Mouse (Mus musculus) heart, embryonic 12.5 days (tissue): Measurements from ENCODE around the gene Taf13. TPM values are rescaled to one million over a fixed set of nuclear protein-coding genes. Genes with fewer than 3 reads are reported as not detected.
A peak's percentile ranks its signal among the peaks of the same experiment; 100 is the strongest.
"Not testable (repeated sequence)": the region's sequence is repeated elsewhere in the genome, so short reads cannot be mapped to it uniquely, and the experiment has no call there.

Experiments
- ATAC-seq: fragments of 200-750 bp; cut with Nextera tagmentation; 2 replicates; pipeline ENCODE4 v1.8.0; 2017; ENCODE audit warnings: moderate TSS enrichment, moderate library complexity; ENCODE audit not compliant: insufficient number of reproducible peaks, low FRiP score
- H3K27ac ChIP-seq: fragments of 300-500 bp; sonication (generic); 2 replicates; pipeline ENCODE4 v1.5.1; 2016; ENCODE audit warnings: mild to moderate bottlenecking, moderate library complexity; ENCODE audit not compliant: poor library complexity, severe bottlenecking
- H3K27me3 ChIP-seq: fragments of 300-500 bp; sonication (generic); replicated peaks from 2 replicates; pipeline ENCODE4 v1.6.1; 2016; ENCODE audit warnings: mild to moderate bottlenecking, moderate library complexity
- H3K36me3 ChIP-seq: fragments of 300-500 bp; sonication (generic); 2 replicates; pipeline ENCODE4 v1.6.1; 2016; ENCODE audit warnings: mild to moderate bottlenecking, moderate library complexity
- H3K4me1 ChIP-seq: fragments of 300-500 bp; sonication (generic); replicated peaks from 2 replicates; pipeline ENCODE4 v1.6.1; 2016; ENCODE audit warnings: mild to moderate bottlenecking
- H3K4me2 ChIP-seq: fragments of 300-500 bp; sonication (generic); 2 replicates; pipeline ENCODE4 v1.6.1; 2016; ENCODE audit warnings: mild to moderate bottlenecking, moderate library complexity
- H3K4me3 ChIP-seq: fragments of 300-500 bp; sonication (generic); 2 replicates; pipeline ENCODE4 v1.5.1; 2016; ENCODE audit warnings: mild to moderate bottlenecking
- H3K9ac ChIP-seq: fragments of 300-500 bp; sonication (generic); 2 replicates; pipeline ENCODE4 v1.6.1; 2016; ENCODE audit warnings: mild to moderate bottlenecking, moderate library complexity
- H3K9me3 ChIP-seq: fragments of 300-500 bp; sonication (generic); replicated peaks from 2 replicates; pipeline ENCODE4 v1.6.1; 2016; ENCODE audit warnings: mild to moderate bottlenecking, moderate library complexity
- WGBS: fragments of 180-500 bp; shearing (Covaris S2); methylation state at CpG from one replicate; pipeline ENCODE4 v1.1.7; 2016; 5-methylcytosine and 5-hydroxymethylcytosine counted together
- polyA plus RNA-seq: library from polyadenylated mRNA; unstranded; fragments of >200 nt; fragmentation: Nextera tagmentation; extraction: Ambion mirVana; gene quantifications from 2 replicates; pipeline ENCODE4 v1.2.1, GENCODE M21; 2016

The Taf13 gene
- polyA plus RNA-seq, 1 experiment from 2014 or later: 28.9 TPM

DNA sequence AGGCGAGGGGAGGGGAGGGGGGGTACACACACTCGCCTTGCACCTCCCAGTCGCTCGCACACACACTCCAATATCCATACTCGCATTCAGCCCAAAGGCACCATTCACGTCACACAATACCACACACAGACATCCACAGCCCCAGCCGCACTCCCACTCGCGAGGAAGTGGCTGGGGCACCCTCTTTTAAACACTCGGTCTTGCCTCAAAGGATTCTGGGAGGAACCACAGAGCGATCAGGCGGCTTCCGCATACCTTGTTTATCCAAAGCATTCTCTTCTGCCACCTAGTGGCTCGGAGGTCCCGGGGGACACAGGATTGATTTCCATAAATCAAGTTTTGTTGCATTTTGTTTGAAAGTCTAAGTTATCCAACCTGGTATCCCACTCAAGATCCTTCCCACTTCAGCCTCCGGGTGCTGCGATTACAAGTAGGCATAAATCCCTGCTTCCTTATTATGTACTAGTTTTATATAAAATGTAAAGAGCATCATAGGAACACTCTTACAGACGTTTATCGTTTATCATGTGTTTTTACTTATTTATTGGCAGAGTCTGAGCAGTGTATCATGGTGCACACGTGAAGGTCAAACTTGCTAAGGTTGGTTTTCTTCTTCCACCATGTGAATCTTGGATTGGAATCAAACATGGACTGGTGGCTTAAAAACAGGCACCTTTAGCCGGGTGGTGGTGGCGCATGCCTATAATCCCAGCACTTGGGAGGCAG, 16.7 kb upstream of the Taf13 start:
- Histone ChIP-seq H3K9ac (peak overlapping the region; percentile 99), H3K27ac (peak overlapping the region; percentile 81), H3K27me3 (no peaks in the 10 kb centered on the region), H3K9me3 (no peaks in the 10 kb centered on the region), H3K4me3 (peak overlapping the region; percentile 70), H3K4me2 (peak overlapping the region; percentile 86), H3K4me1 (no peaks in the 10 kb centered on the region; the same call in 1 of the 2 replicates), H3K36me3 (peaks cover 25% of the 10 kb centered on the region)
- 17% methylated on average over 22 of the region's 22 CpGs for WGBS
- ATAC-seq: peak; percentile 98

DNA sequence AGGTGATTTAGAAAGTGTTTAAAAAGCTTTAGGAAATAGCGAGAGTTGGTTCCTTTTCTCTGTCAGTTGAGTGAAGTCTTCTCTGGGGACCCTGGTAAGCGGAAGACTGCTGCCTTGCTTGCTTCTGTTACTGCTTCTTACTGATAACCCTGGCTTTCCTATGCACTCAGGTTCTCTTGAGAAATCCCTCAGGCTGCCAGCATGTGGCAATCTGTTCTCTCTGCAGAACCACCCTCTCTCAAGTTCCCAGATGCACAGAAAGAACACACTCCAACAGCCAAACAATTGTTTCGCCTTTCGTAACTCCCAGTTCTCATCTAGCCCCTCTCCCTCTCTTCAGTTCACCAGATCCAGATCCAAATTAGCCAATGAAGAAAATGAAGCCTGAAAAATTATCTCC, 13.6 kb upstream of the Taf13 start:
- Histone ChIP-seq H3K4me2 (no peak overlapping the region), H3K4me3 (no peak overlapping the region), H3K4me1 (no peaks in the 10 kb centered on the region; the same call in 1 of the 2 replicates), H3K27me3 (no peaks in the 10 kb centered on the region), H3K9me3 (no peaks in the 10 kb centered on the region), H3K9ac (no peak overlapping the region), H3K27ac (no peak overlapping the region), H3K36me3 (peaks cover 31% of the 10 kb centered on the region)
- no peak for ATAC-seq
- WGBS: 86% methylated on average over 4 of the region's 4 CpGs

GRCm38 (mm10) chr3:108562133-108562730, 9.3 kb upstream of the Taf13 start, which contains the start of gene Tmem167b:
Tmem167b (minus strand) TSS chr3:108562466.
- Histone ChIP-seq H3K4me3 (peak within 1 kb of the TSS; percentile 90), H3K27ac (peak within 1 kb of the TSS; percentile 86), H3K4me1 (no peaks in the 10 kb centered on the region; the same call in 1 of the 2 replicates), H3K9me3 (no peaks in the 10 kb centered on the region), H3K4me2 (peak within 1 kb of the TSS; percentile 93), H3K36me3 (peaks cover 25% of the 10 kb centered on the region), H3K9ac (peak within 1 kb of the TSS; percentile 89), H3K27me3 (no peaks in the 10 kb centered on the region)
- peak; percentile 97 for ATAC-seq
- under 1% methylated on average over 41 of the region's 45 CpGs for WGBS

DNA sequence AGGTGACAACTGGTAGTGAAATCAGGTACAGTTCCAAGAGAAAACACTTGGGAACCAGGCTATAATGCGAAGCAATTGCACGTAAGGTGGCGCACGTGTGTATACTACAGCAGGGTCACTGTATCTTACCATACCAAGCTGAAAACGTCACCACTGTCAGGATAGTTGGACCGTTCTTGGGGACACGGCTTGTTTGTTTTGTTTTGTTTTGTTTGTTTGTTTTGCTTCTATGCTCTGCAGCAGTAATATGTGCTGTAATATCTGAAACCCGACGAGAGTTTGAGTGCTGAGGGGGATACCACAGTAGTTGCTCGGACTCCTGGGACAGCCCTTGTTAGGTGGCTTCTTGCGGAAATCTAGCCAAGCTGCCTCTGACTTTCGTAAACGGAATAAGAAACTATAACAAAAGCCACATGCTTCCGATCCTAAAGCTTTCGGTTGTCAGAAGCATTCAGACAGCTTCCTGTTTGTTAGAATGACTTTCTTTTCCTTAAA, 8.7 kb upstream of the Taf13 start:
- Histone ChIP-seq H3K36me3 (peaks cover 22% of the 10 kb centered on the region), H3K27ac (peak overlapping the region; percentile 82), H3K4me1 (no peaks in the 10 kb centered on the region; the same call in 1 of the 2 replicates), H3K9me3 (no peaks in the 10 kb centered on the region), H3K9ac (peak overlapping the region; percentile 71), H3K4me2 (peak overlapping the region; percentile 93), H3K27me3 (0 out of 2 replicates have a peak, but pooled peaks cover 2% of the 10 kb centered on the region), H3K4me3 (peak overlapping the region; percentile 90)
- ATAC-seq: peak; percentile 69
- 9% methylated on average over 15 of the region's 15 CpGs for WGBS

DNA sequence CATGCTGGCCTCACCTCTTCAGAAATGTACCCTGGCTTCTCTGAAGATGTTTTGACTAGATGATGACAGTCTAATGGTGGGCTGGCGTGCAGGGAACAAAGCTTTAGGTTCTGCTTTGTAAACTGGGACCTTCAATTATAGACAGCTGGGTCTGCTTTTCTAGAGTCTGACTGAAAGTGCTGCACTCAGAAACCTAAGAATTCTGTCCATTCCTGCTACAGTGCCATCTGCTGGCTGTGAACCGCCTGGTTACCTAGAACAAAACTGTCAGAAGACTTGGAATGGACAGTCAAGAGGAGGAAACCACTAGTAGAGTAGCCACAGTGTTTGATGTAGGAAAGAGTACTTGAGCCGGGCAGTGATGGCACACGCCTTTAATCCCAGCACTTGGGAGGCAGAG, 8.2 kb upstream of the Taf13 start:
- peaks cover 17% of the 10 kb centered on the region for H3K36me3 ChIP-seq
- no peaks in the 10 kb centered on the region; the same call in 1 of the 2 replicates for H3K4me1 ChIP-seq
- no peak for ATAC-seq
- H3K4me2 ChIP-seq: peak overlapping the region; percentile 93
- H3K27me3 ChIP-seq: 0 out of 2 replicates have a peak, but pooled peaks cover 4% of the 10 kb centered on the region
- H3K9me3 ChIP-seq: no peaks in the 10 kb centered on the region
- peak overlapping the region; percentile 71; the same call in 1 of the 2 replicates for H3K9ac ChIP-seq
- WGBS: 4% methylated on average over 4 of the region's 4 CpGs
- peak overlapping the region; percentile 90 for H3K4me3 ChIP-seq
- peak overlapping the region; percentile 82 for H3K27ac ChIP-seq

GRCm38 (mm10) chr3:108567990-108568877, 3.3 kb upstream of the Taf13 start:
- no peak overlapping the region for H3K4me3 ChIP-seq
- H3K9ac ChIP-seq: no peak overlapping the region
- H3K27ac ChIP-seq: no peak overlapping the region
- WGBS: 58% methylated on average over 15 of the region's 15 CpGs
- peaks cover 13% of the 10 kb centered on the region; the same call in 1 of the 2 replicates for H3K27me3 ChIP-seq
- peaks cover 4% of the 10 kb centered on the region; the same call in 1 of the 2 replicates for H3K4me1 ChIP-seq
- no peak overlapping the region for H3K4me2 ChIP-seq
- no peaks in the 10 kb centered on the region for H3K9me3 ChIP-seq
- no peak for ATAC-seq
- no peaks in the 10 kb centered on the region for H3K36me3 ChIP-seq

DNA sequence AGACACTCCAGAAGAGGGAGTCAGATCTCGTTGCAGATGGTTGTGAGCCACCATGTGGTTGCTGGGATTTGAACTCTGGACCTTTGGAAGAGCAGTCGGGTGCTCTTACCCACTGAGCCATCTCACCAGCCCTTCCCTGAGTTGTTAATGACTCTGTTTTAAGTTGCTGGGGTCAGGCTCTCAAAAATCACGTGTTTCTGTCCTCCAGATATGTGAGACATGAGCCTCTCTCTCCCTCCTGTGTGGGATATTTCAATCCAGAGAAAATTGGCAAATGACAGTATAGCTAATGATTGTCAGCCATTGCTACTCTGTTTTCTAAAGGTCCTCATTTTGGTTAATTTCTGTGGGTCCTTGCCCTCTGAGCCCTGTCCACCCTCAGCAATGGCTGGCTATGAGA, 1.9 kb upstream of the Taf13 start:
- not testable (repeated sequence) for H3K9me3 ChIP-seq, H3K4me1 ChIP-seq, H3K4me3 ChIP-seq, H3K27ac ChIP-seq, H3K9ac ChIP-seq, ATAC-seq, H3K4me2 ChIP-seq, H3K36me3 ChIP-seq
- WGBS: 43% methylated on average over 3 of the region's 3 CpGs
- peaks cover 13% of the 10 kb centered on the region; the same call in 1 of the 2 replicates for H3K27me3 ChIP-seq

DNA sequence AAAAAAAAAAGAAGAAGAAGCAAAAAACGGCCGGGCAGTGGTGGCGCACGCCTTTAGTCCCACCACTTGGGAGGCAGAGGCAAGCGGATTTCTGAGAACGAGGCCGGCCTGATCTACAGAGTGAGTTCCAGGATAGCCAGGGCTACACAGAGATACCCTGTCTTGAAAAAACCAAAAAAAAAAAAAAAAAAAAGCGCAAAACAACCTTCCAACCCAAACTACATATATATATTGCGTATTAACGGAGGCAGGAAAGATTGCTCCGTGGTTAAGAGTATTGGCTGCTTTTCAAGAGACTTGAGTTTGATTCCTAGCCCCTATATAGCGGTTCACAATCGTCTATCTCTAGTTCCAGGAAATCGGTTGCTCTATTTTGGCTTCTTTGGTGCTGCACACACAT, 685 bp upstream of the Taf13 start:
- Histone ChIP-seq H3K27me3 (peaks cover 13% of the 10 kb centered on the region; the same call in 1 of the 2 replicates), H3K9me3 (no peaks in the 10 kb centered on the region), H3K27ac (no peak overlapping the region), H3K9ac (no peak overlapping the region), H3K4me2 (peak overlapping the region; percentile 85), H3K4me1 (peaks cover 4% of the 10 kb centered on the region; the same call in 1 of the 2 replicates), H3K4me3 (peak overlapping the region; percentile 67), H3K36me3 (no peaks in the 10 kb centered on the region)
- WGBS: 81% methylated on average over 14 of the region's 14 CpGs
- no peak for ATAC-seq

DNA sequence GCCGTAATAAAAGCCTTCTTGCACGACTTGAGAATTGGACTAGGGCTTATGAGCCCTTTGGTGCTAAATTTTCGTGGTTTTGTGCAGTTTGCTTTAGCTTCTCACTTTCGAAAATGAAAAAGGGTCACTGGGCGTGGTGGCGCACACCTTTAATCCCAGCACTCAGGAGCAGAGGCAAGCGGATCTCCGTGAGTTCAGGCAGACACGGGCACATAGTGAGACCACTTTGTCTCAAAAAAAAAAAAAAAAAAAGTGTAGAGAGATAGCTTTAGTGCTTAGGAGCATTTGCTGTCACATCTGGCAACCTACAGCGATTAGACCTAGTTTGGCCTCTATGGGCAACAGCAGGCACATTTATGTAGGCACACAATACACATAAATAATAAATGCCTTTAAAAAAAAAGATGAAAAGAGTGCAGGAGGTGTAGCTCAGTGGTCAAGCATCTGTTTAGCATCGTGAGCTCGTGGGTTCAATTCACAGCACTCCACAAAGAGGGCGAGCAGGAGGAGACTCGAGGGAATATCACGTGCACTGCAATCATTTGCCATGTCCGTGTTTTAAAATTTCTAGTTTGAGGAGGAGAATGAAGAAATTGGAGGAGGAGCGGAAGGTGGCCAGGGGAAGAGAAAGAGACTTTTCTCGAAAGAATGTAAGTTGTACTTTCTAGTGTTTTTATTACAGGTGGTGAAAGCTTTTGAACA, 962 bp downstream of the Taf13 start:
- Histone ChIP-seq H3K9ac (peak overlapping the region; percentile 80), H3K27me3 (peaks cover 13% of the 10 kb centered on the region; the same call in 1 of the 2 replicates), H3K4me2 (peak overlapping the region; percentile 85), H3K27ac (no peak overlapping the region), H3K4me1 (peaks cover 4% of the 10 kb centered on the region; the same call in 1 of the 2 replicates), H3K9me3 (no peaks in the 10 kb centered on the region), H3K36me3 (no peaks in the 10 kb centered on the region), H3K4me3 (peak overlapping the region; percentile 67)
- 43% methylated on average over 18 of the region's 18 CpGs for WGBS
- no peak for ATAC-seq

DNA sequence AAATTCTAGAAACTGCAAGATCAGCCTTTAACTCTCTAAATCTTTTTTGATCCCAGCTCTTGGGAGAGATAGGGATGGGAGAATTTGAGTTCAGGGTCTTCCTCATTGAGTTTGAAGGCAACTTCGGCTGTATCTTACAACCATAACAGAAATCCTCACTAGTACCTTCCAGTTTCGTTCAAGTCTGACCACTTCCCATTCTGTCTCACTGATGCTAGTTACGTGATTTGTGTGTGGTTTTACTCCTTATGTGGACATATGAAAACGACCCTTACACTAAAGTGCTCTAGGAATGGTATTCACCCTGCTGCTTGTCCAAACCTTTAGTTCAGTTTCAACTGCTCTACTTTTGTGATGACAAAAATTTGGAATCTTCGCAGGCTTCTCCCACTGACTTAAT, 2.5 kb downstream of the Taf13 start:
- 81% methylated on average over 5 of the region's 5 CpGs for WGBS
- H3K27me3 ChIP-seq: peaks cover 2% of the 10 kb centered on the region; the same call in 1 of the 2 replicates
- no peaks in the 10 kb centered on the region for H3K9me3 ChIP-seq
- peaks cover 4% of the 10 kb centered on the region; the same call in 1 of the 2 replicates for H3K36me3 ChIP-seq
- peaks cover 4% of the 10 kb centered on the region; the same call in 1 of the 2 replicates for H3K4me1 ChIP-seq
- H3K4me2 ChIP-seq: no peak overlapping the region
- no peak for ATAC-seq
- H3K9ac ChIP-seq: no peak overlapping the region
- no peak overlapping the region for H3K4me3 ChIP-seq
- no peak overlapping the region for H3K27ac ChIP-seq
